Mouse (Mus musculus): ENCODE measurements around the gene Dync1i1.

The Dync1i1 gene

DNA sequence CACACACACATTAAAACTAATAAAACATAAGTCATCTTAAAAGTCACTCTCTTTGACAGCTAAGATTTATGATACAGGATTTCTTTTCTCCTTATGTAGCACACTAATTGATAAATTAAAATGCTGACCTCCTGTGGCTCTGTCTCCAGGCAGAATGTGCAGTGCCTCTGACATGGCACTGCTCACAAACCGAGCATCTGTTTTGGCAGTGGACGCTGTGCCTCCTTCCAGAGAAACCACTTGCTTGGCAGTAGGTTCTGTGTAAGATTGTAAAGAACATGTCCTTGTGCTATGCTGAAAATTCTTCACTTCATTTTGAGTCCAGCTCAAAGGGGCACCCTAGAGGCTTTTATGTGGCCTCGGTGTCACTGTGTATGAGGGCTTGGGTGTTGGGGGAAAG, 50.0 kb downstream of the Dync1i1 start:
- no peak for DNase-seq (ENCODE audit: low spot score)

DNA sequence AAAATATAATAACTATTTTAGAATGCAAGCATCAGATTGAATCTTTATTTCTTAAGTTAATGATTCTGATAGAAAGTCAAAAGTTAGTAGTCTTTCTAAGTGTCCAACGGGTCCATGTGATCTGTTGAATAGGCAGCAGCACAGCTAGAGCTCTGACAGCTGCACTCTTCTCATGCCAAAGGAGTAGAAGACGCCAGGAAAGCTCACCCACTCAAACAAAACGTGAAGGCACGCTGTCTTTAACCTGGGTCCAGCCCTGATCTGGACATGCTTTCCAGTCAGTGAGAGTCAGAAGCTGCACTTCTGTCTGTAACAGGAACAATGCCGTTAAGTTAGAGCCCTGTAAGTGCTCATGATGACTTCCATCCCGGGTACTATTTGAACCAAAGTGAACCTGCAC, 56.3 kb downstream of the Dync1i1 start:
- no peak for DNase-seq (ENCODE audit: low spot score)

DNA sequence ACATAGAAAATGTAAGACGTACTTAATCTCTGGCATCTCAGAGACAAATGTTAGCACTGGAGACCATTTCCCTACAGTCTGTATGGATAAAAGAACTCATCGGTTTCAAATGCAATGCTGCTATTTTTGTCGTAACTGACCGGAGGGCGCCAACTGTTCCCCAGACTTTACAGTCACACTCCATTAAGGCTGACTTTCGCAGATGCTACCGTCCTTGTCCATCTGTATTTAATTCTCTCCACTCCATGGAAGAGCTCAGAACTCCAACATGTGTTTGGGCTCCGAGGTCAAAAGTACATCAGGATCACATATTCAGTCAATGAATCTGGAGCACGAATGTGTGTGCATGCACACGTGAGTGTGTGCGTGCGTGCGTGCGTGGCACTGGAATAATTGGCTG, 58.4 kb downstream of the Dync1i1 start:
- no peak for DNase-seq (ENCODE audit: low spot score)

DNA sequence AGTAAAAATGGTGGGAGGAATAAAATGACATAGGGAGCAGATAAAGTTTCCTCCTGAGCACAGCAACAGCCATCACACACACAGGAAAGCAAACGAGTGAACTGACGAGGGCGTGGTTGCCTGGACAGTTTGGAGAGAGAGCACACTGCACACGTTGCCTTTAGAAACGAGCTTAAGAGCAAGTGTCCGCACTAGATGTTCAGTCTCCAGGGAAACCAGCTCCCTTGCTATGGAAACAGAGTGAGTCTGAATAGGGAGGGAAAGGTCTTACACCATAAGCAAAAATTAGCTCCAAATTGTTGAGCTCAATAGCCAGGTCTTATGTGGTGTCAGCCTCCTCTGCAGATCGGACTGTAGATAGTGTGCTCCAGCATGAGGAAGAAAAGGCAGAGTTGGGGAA, 65.2 kb downstream of the Dync1i1 start:
- no peak for DNase-seq (ENCODE audit: low spot score)

DNA sequence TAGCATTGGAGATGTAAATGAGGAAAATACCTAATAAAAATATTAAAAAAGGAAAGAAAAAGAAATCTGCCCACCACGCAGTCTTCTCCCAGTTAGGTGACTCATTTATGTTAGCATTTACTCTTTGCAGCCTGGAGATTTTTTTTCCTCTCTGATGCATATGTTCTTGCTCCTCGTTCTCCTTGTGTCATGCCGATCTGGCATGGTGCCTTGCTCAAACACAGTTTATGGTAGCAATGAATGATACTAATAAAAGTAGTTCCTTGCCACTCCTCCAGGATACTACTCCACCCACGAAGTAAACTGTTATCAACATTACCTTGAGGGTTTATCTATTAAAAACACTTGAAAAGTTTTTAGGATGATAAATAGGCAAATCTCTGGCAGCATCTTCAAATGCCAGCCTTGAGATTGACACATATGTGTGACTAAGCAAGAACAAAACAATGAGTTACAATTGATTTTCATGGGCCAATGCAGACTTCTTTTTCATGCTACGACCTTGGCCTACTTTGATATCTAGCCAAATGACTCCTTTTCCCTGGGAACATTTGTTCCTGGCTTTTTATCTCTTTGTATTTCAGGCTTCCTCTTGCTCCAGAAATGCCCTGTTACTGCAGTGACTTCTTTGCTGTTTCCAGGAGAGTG, 68.8 kb downstream of the Dync1i1 start:
- DNase-seq (ENCODE audit: low spot score): no peak

DNA sequence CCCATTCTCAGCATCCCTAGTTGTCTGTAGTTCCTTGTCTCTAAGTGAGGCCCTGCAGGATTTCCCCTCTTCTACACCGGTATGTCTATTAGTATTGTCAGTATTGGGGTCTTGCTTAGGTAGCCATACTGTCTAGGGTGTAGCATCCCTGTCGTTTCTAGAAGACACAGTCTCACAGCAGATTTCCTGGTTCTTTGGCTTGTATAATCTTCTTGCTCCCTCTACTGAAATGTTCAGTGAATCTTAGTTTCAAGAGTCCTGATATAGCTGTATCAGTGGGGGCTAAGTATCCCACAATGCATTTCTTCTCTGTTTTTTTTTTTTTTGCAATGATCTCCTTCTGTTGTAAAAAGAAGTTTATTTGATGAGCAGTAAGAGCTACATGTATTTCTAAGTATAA, 69.9 kb downstream of the Dync1i1 start:
- DNase-seq (ENCODE audit: low spot score): no peak

- DNase-seq (ENCODE audit: low spot score): no peak
These were observed 76.8 kb downstream of the Dync1i1 start for GRCm38 (mm10) chr6:5802124-5802839.

DNA sequence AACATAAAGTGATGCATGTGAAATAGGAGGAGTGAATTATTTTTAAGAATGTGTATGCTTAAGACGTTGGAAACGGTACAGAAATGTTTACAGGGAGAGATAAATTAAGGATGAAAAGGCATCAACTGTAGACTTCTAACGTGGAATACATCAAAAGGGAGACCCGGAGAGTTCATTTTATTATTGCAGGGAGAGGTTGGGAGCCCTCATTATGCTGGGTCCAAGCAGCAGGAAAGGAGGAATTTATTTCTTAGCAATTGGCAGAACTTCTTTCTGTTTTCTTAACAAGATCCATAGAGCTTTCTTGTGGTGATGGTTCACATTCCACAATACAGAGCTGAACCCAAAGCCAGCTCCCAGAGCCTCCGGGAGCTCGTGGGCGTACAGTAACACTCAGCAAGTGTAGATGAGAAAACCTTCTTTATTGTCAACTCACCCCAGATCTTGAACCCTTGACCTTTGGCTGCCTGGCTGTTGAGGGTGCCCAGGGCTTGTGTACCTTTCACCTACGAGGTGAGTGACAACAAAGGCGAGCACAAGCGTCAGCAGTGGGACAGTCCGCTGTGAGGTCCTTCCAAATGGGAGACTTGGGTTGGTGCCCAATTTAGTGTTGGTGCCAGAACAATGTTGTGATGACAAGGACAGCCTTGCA, 77.5 kb downstream of the Dync1i1 start:
- no peak for DNase-seq (ENCODE audit: low spot score)

GRCm38 (mm10) chr6:5808008-5808421, 82.6 kb downstream of the Dync1i1 start:
- DNase-seq (ENCODE audit: low spot score): no peak

DNA sequence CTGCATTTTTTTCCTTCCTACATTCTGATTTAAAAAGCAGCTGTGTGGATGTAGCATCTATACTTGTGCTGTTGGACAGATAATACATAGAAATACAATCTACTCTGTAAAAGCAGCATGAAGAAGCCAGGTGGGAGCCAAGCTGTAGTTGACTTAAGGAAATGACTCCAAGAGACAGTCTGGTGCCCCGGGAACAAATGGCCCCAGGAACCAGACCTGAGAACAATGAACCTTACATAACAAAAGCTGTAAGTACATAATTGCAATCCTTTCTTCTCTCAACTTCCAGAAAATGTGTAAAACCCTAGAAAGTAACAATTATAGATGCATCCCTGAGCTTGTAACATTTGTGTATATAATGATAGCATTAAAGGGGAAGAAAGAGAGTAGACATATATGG, 86.6 kb downstream of the Dync1i1 start:
- no peak for DNase-seq (ENCODE audit: low spot score)

DNA sequence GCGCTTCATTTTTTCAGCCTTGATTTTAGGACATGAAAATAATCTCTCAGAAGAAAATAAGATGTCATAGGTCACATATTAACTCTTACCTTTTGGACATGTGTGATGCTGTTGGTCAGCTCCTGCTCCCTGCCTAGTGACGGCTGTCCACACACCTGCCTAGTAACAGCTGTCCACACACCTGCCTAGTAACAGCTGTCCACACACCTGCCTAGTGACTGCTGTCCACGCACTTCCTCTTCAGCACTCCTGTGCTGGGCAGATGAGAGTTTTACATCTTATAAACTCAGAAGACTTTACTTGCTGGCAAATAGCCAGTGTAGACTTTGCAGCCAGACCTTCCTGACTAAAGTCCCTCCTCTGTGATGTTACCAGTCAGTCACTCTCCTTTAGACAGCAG, 94.2 kb downstream of the Dync1i1 start:
- DNase-seq (ENCODE audit: low spot score): no peak

GRCm38 (mm10) chr6:5825461-5825860, 100.0 kb downstream of the Dync1i1 start:
- DNase-seq (ENCODE audit: low spot score): no peak

DNA sequence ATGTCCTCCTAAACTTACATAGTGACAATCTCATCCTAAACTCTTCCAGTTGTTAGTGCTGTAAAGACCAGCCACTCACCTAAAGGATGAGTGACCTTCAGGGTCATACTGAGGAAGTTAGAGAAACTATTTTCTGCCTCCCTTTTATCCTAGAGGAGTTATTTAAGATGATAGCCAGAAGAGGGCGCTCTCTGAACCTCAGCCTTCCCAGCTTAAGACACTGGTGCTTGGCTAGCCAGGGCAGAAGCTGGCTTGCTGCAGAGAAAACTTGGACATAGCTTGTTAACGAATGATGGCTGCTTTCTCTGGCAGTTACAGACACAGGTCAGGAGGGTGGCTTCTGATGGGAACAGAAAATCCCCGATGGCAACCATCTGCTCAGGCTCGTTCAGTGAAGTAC, 101.6 kb downstream of the Dync1i1 start:
- DNase-seq (ENCODE audit: low spot score): no peak

DNA sequence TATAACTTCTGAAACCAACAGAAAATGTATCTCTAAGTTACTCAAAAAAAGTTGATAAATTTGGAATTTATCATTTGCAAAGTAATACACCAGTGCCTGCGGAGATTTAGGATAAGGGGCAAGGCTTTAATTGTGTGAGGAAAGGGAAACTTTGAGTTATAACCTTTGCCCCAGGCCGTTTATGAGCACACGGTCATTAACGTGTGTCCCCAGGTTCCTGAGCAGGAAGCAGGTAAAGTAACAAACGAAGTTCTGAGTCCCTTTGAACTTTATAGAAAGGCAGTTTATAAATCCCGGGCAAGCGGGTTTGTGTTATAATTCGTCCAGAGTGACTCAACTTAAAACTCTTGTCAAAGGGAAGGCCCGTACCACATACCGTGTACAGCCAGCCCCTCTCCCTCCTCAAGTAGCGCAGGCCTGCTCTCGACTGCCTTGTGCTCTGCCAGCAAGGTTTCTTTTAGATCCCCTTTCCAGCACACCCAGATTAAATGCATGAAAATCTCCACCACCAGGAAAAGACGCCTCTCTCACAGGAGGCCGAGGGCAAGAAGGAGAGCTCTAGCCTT, 103.1 kb downstream of the Dync1i1 start:
- no peak for DNase-seq (ENCODE audit: low spot score)

DNA sequence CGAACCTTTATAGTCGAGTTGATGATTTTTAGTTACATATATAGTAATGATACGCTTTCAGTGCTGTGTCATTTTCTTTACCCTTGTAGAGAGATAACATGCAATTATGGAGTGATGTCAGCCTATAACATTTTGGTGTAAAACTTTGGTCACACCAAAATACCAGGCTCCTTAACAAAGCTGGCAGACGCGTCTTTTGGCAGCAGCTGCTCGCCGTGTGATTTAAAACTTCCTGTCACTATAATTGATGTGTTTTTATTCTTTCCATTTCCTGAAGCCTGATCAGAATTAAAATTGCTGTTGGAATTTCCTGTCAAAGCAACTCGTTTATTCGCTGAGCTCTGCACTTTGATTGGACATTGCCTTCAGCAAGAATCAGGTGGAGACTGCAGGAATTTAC, 103.7 kb downstream of the Dync1i1 start:
- DNase-seq (ENCODE audit: low spot score): no peak

DNA sequence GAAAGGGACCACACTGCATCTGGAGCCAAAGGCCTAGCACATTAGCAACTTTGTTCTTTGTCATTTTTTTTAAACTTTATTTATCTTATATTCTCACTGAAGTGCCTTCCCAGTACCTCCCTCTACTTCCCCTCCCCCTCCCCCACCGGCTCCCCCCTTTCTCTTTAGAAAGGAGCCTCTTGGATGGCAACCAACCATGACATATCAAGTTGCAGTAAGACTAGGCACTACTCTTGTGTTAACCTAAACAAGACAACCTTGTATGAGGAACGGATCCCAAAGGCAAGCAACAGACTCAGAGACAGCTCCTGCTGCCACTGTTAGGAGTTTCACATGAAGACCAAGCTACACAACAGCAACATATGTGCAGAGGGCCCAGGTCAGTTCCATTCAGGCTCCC, 105.3 kb downstream of the Dync1i1 start:
- DNase-seq (ENCODE audit: low spot score): no peak

GRCm38 (mm10) chr6:5831233-5831632, 105.8 kb downstream of the Dync1i1 start:
- DNase-seq (ENCODE audit: low spot score): no peak

DNA sequence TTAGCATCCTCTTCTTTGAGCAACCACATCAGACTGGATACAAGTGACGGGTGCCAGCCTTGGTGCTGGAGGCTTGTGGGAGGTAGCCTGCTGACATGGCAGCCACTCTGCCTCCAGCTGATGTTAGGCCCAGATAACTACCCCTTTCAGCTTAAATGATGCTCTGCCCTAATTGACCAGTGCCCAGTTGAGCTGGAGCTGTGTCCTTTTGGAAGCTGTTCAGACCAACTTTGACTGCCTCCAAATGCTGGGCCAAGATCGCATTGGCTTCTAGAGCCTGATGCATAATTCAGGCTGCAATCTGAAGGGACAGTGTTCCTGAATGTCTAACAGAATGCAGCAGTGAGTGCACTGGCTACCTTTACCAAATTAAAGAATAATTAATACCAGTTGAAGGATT, 107.4 kb downstream of the Dync1i1 start:
- no peak for DNase-seq (ENCODE audit: low spot score)

DNA sequence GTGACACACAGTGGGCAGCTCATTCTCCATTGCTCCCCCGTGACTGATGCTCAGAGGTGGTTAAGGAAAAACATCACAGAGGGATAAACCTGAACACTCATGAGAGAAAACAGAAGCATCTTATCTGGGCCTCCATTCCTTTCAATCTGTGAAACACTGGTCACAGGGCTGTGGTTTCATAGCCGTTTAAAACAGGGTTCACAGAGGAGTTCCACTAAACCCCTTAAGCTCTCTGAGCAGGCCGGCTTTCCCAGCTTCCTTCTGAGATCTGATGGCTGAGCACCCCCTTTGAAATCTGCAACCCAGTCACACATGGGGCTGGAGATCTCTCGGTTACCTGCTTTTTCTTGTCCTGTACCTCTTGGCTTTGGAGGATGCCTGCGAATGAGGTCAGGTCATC, 117.0 kb downstream of the Dync1i1 start:
- no peak for DNase-seq (ENCODE audit: low spot score)

- DNase-seq (ENCODE audit: low spot score): no peak
These were observed 120.7 kb downstream of the Dync1i1 start for GRCm38 (mm10) chr6:5846154-5846553.

GRCm38 (mm10) chr6:5854048-5854836, 128.8 kb downstream of the Dync1i1 start:
- DNase-seq (ENCODE audit: low spot score): no peak

DNA sequence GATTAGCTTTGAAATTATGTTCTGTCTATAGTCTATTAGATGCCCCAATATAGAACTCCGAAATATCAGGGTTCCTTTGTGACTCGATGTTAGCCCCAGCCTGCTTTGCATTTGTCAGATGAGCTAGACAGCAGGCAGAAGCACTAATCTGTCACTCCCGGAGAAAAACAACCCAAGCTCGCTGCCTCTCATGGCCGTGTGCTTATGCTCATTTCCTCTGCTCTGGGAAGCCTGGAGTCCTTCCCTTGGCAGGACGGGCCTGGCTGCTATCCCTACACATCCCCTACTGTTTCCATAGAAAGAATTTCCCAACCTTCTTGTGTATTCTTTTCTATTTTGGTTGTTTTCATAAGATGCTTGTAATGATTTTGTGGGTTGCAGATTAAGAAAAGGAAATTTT, 130.1 kb downstream of the Dync1i1 start:
- DNase-seq (ENCODE audit: low spot score): no peak

All from urinary bladder, postnatal 14 days (tissue).